Mouse (Mus musculus) cerebellum, adult 2 months (tissue): ENCODE data around the gene Ift20. TPM values are rescaled to one million over a fixed set of nuclear protein-coding genes. Genes with fewer than 3 reads are reported as not detected.
"Not testable (repeated sequence)": the region's sequence is repeated elsewhere in the genome, so short reads cannot be mapped to it uniquely, and the experiment has no call there.

Experiments
- DNase-seq, 2 experiments: peaks; one replicate each; pipeline ENCODE4 v3.0.0; 2021
- H3K27ac ChIP-seq: fragments of 200-500 bp; 2 replicates; pipeline ENCODE4 v1.5.1; 2012; ENCODE audit warnings: low read length, control low read depth, inconsistent platforms; ENCODE audit not compliant: insufficient read depth
- H3K27me3 ChIP-seq: fragments of 200-500 bp; 2 replicates; pipeline ENCODE4 v1.6.1; 2012; ENCODE audit warnings: inconsistent platforms, mild to moderate bottlenecking, low read length, moderate library complexity; ENCODE audit not compliant: control insufficient read depth, insufficient read depth
- H3K4me1 ChIP-seq: fragments of 200-500 bp; 2 replicates; pipeline ENCODE4 v1.6.1; 2011; ENCODE audit warnings: low read length; ENCODE audit not compliant: control insufficient read depth, insufficient read depth
- H3K4me3 ChIP-seq: fragments of 200-500 bp; replicated peaks from 2 replicates; pipeline ENCODE3; 2011; ENCODE audit warnings: mild to moderate bottlenecking, low read depth, low read length, control low read depth; ENCODE audit not compliant: insufficient read depth
- CTCF ChIP-seq: fragments of 200-500 bp; IDR thresholded peaks from 2 replicates; pipeline ENCODE4 v1.5.1; 2011; ENCODE audit warnings: low read depth, mild to moderate bottlenecking, control low read depth, low read length, moderate library complexity, borderline replicate concordance; ENCODE audit not compliant: insufficient read depth
- POLR2A ChIP-seq: fragments of 200-500 bp; IDR thresholded peaks from 2 replicates; pipeline ENCODE4 v1.6.1; 2011; ENCODE audit warnings: low read length, control low read depth, borderline replicate concordance; ENCODE audit not compliant: insufficient read depth
- WGBS: fragments of 180-500 bp; shearing (Covaris S2); methylation state at CpG from one replicate; pipeline ENCODE4 v1.1.7; 2018; 5-methylcytosine and 5-hydroxymethylcytosine counted together
- polyA plus RNA-seq: library from polyadenylated mRNA; depleted of rRNA; stranded (reverse); fragments of >200 nt; gene quantifications from 2 replicates; pipeline ENCODE4 v1.2.3, GENCODE M21; 2012

Gene Ift20
- polyA plus RNA-seq, 1 experiment = 91.8 TPM

GRCm38 (mm10) chr11:78557241-78557640, 21.1 kb downstream of the Ift20 start:
- Histone ChIP-seq H3K4me3 (no peak overlapping the region), H3K27ac (no peak overlapping the region), H3K27me3 (no peaks in the 10 kb centered on the region), H3K4me1 (no peaks in the 10 kb centered on the region)
- 58% methylated on average over 8 of the region's 8 CpGs for WGBS
- no peak for DNase-seq
- TF ChIP-seq CTCF (peak; percentile 51; the same call in 1 of the 2 replicates), POLR2A (no peak)

GRCm38 (mm10) chr11:78560447-78560846, 24.3 kb downstream of the Ift20 start:
- Histone ChIP-seq H3K27me3 (no peaks in the 10 kb centered on the region), H3K4me3 (no peak overlapping the region), H3K27ac (no peak overlapping the region), H3K4me1 (no peaks in the 10 kb centered on the region)
- DNase-seq = peak; percentile 57 to 67
- TF ChIP-seq CTCF (peak; percentile 81; the same call in 1 of the 2 replicates), POLR2A (no peak)
- WGBS = 8% methylated on average over 4 of the region's 4 CpGs

DNA sequence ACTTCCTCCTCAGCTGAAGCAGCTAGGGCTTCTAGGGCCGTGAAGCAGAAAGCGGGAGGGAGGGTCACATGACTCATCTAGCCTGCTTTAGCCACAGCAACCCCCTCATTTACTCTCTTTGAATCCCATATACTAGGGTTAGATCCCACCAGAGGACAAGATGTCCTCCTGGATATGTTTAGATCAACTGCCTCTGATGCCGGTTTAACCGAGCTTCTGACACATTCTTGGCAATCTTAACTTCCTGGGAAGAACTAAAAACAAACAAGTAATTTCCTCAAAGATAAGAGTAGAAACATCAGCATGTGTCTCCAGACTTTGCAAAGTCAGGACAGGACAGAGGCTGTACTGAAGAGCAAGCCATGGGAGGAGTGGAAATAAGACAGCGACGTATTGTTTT, 30.6 kb downstream of the Ift20 start:
- WGBS = 70% methylated on average over 6 of the region's 6 CpGs
- no peak for DNase-seq
- Histone ChIP-seq H3K27me3 (no peaks in the 10 kb centered on the region), H3K4me1 (no peaks in the 10 kb centered on the region), H3K4me3 (no peak overlapping the region), H3K27ac (no peak overlapping the region)
- TF ChIP-seq CTCF (no peak), POLR2A (no peak)

GRCm38 (mm10) chr11:78567614-78568013, 31.5 kb downstream of the Ift20 start:
- Histone ChIP-seq H3K4me1 (no peaks in the 10 kb centered on the region), H3K27me3 (no peaks in the 10 kb centered on the region), H3K4me3 (no peak overlapping the region), H3K27ac (no peak overlapping the region)
- WGBS = 82% methylated on average over 6 of the region's 6 CpGs
- DNase-seq = no peak
- no peak for TF ChIP-seq POLR2A
- TF ChIP-seq CTCF = no peak

DNA sequence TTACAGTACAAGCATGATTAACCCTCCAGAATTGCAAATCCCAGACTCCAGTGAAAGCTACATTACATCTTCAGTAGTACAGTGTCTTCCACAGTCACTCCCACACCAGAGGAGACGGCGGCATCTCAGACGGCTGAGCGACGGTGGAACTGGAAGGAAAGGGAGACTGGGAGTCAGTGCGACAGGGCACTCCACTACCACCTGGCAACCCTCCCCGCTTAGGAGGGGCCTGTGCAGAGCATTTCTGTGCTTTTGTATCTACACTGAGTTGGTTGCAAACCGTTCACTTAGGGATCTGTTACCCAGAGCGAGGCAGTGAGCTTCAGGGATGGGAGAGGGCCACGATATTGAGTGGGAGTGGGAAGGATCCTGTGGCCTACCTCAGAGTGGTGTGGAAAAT, 32.7 kb downstream of the Ift20 start:
- Histone ChIP-seq H3K27me3 (no peaks in the 10 kb centered on the region), H3K27ac (no peak overlapping the region), H3K4me3 (no peak overlapping the region), H3K4me1 (no peaks in the 10 kb centered on the region)
- no peak for TF ChIP-seq CTCF
- TF ChIP-seq POLR2A = no peak
- 76% methylated on average over 10 of the region's 10 CpGs for WGBS
- DNase-seq = no peak

GRCm38 (mm10) chr11:78569806-78570205, 33.6 kb downstream of the Ift20 start:
- no peak overlapping the region for H3K4me3 ChIP-seq
- no peaks in the 10 kb centered on the region for H3K27me3 ChIP-seq
- no peak for DNase-seq
- TF ChIP-seq CTCF = no peak
- no peak for TF ChIP-seq POLR2A
- H3K27ac ChIP-seq = no peak overlapping the region
- WGBS = 74% methylated on average over 3 of the region's 3 CpGs
- no peaks in the 10 kb centered on the region for H3K4me1 ChIP-seq

DNA sequence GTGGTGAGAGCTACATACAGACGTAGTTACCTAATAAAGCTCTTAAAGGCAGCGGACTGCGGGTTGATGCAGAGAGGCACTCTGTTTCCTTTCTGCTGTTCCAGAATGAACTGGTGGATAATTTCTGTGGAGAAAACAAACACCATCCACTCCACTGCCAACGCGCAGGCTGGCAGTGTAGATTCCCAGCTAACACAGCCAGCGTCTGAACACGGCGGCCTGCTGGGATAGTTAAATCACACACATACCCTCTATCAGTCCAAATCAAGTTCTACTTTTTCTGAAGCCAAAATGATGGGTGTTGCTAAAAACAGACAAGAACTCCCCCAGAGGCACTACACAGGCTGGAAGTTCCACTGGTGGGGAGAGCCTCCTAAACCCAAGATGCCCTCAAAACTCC, 35.3 kb downstream of the Ift20 start:
- Histone ChIP-seq H3K27ac (no peak overlapping the region), H3K4me3 (no peak overlapping the region), H3K4me1 (no peaks in the 10 kb centered on the region), H3K27me3 (no peaks in the 10 kb centered on the region)
- no peak for TF ChIP-seq CTCF
- TF ChIP-seq POLR2A = no peak
- WGBS = 90% methylated on average over 8 of the region's 8 CpGs
- DNase-seq = no peak

DNA sequence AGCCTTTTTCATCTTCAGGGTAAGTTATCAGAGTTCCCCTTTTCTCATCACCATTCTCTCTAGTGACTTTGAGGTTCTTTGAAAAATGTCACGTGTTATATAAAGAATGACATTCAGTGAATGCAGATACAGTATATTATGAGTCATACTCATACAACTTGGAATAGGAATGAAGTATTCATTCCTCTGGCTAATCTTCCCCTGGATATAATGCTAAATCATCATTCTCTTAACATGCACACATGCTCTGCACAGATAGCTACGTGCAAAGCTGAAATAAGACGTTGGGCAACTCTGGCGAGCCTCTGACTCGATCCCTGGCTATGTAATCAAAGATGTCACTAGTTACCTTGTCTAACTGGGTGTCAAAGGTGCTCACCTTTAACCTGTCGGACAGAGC, 35.7 kb downstream of the Ift20 start:
- 95% methylated on average over 6 of the region's 6 CpGs for WGBS
- no peak overlapping the region for H3K27ac ChIP-seq
- no peak for DNase-seq
- no peak overlapping the region for H3K4me3 ChIP-seq
- no peaks in the 10 kb centered on the region for H3K27me3 ChIP-seq
- TF ChIP-seq CTCF (no peak), POLR2A (no peak)
- no peaks in the 10 kb centered on the region for H3K4me1 ChIP-seq

DNA sequence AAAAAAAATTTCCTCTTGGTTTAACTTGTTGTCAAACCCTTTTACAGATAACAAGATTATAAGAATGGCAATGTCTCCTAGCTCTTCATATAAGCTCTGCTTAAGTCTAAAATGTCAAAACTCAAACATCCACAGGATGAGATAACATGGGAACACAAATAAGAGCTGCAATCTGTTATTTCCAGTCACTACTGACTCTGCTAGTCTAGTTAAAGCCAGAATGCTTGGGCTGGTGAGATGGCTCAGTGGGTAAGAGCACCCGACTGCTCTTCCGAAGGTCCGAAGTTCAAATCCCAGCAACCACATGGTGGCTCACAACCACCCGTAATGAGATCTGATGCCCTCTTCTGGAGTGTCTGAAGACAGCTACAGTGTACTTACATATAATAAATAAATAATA, 37.9 kb downstream of the Ift20 start:
- 94% methylated on average over 4 of the region's 4 CpGs for WGBS
- H3K27me3 ChIP-seq, DNase-seq: not testable (repeated sequence)

More for the DNA sequence above, 37.9 kb downstream of the Ift20 start:
- H3K4me3 ChIP-seq, H3K4me1 ChIP-seq, H3K27ac ChIP-seq: not testable (repeated sequence)
